Mouse (Mus musculus) activated CD4-positive, CD25-positive, alpha-beta regulatory T cell, adult 9 weeks (primary cell): ENCODE measurements around the gene Pnliprp2. TPM values are rescaled to one million over a fixed set of nuclear protein-coding genes. Genes with fewer than 3 reads are reported as not detected.

Source experiments
- polyA plus RNA-seq: library from polyadenylated mRNA; unstranded; fragments of 100-300 nt; shearing (Covaris generic); gene quantifications from one replicate; pipeline ENCODE4 v1.2.1, GENCODE M21; 2017

Gene Pnliprp2
- polyA plus RNA-seq, result not detected

GRCm38 (mm10) chr19:58759423-58759822, at the start of gene Pnliprp2:
Gene Pnliprp2, plus strand, starts transcription at chr19:58759719.

GRCm38 (mm10) chr19:58728445-58729031, 31.0 kb upstream of the Pnliprp2 start, which contains the start of gene Pnliprp1:
Gene Pnliprp1, plus strand, starts transcription at chr19:58728887.

GRCm38 (mm10) chr19:58794284-58794683, 34.8 kb downstream of the Pnliprp2 start, which contains the start of gene 1700019N19Rik:
Gene 1700019N19Rik, minus strand, starts transcription at chr19:58794461.

Other genes with a start within 250 kb of the Pnliprp2 start
- gene Ccdc172, start 247.7 kb upstream of the Pnliprp2 start, polyA plus RNA-seq, result not detected
- not detected for gene Pnlip, start 107.2 kb upstream of the Pnliprp2 start, polyA plus RNA-seq
- not detected for gene Pnliprp1, start 30.8 kb upstream of the Pnliprp2 start, polyA plus RNA-seq
- not detected for gene 1700019N19Rik, start 34.7 kb downstream of the Pnliprp2 start, polyA plus RNA-seq
- gene Eno4, start 183.7 kb downstream of the Pnliprp2 start, polyA plus RNA-seq, result not detected
- 2.4 TPM for gene Hspa12a, start 183.9 kb downstream of the Pnliprp2 start, polyA plus RNA-seq